Mouse (Mus musculus) stomach, embryonic 14.5 days (tissue): ENCODE measurements around the gene Klhl2. TPM values are rescaled to one million over a fixed set of nuclear protein-coding genes. Genes with fewer than 3 reads are reported as not detected.
A peak's percentile ranks its signal among the peaks of the same experiment; 100 is the strongest.

ENCODE experiments used
- ATAC-seq: fragments of 200-750 bp; cut with Nextera tagmentation; 2 replicates; pipeline ENCODE4 v1.8.0; 2017; ENCODE audit warnings: low read depth, moderate TSS enrichment; ENCODE audit not compliant: insufficient number of reproducible peaks, insufficient read depth, low FRiP score
- H3K27ac ChIP-seq: fragments of 300-500 bp; sonication (generic); 2 replicates; pipeline ENCODE4 v1.5.1; 2014; ENCODE audit warnings: mild to moderate bottlenecking, low read length, moderate library complexity, mixed read lengths
- H3K27me3 ChIP-seq: fragments of 300-500 bp; sonication (generic); 2 replicates; pipeline ENCODE4 v1.6.1; 2014; ENCODE audit warnings: low read length, control low read depth, mixed read lengths; ENCODE audit not compliant: control insufficient read depth, insufficient read depth
- H3K36me3 ChIP-seq: fragments of 300-500 bp; sonication (generic); 2 replicates; pipeline ENCODE4 v1.6.1; 2014; ENCODE audit warnings: mild to moderate bottlenecking, control low read depth, low read length, moderate library complexity, mixed read lengths; ENCODE audit not compliant: control insufficient read depth, insufficient read depth
- H3K4me1 ChIP-seq: fragments of 300-500 bp; sonication (generic); 2 replicates; pipeline ENCODE4 v1.6.1; 2014; ENCODE audit warnings: low read length, control low read depth, mixed read lengths; ENCODE audit not compliant: control insufficient read depth, insufficient read depth
- H3K4me2 ChIP-seq: fragments of 300-500 bp; sonication (generic); replicated peaks from 2 replicates; pipeline ENCODE4 v1.6.1; 2014; ENCODE audit warnings: low read depth, low read length, control low read depth
- H3K4me3 ChIP-seq: fragments of 300-500 bp; sonication (generic); 2 replicates; pipeline ENCODE4 v1.5.1; 2014; ENCODE audit warnings: low read depth, low read length, control low read depth
- H3K9ac ChIP-seq: fragments of 300-500 bp; sonication (generic); replicated peaks from 2 replicates; pipeline ENCODE4 v1.6.1; 2014; ENCODE audit warnings: low read depth, mild to moderate bottlenecking, control low read depth, low read length, moderate library complexity, mixed read lengths
- H3K9me3 ChIP-seq: fragments of 300-500 bp; sonication (generic); 2 replicates; pipeline ENCODE4 v1.6.1; 2016; ENCODE audit warnings: low read depth, low read length, control low read depth; ENCODE audit not compliant: control insufficient read depth
- WGBS: fragments of 180-500 bp; shearing (Covaris S2); extraction: QIAGEN DNeasy Blood & Tissue Kit; methylation state at CpG from one replicate; pipeline ENCODE4 v1.1.7; 2014; 5-methylcytosine and 5-hydroxymethylcytosine counted together
- polyA plus RNA-seq: library from polyadenylated mRNA; unstranded; fragments of >200 nt; fragmentation: Nextera tagmentation; extraction: Ambion mirVana; gene quantifications from 2 replicates; pipeline ENCODE4 v1.2.1, GENCODE M21; 2014

Klhl2 gene
- polyA plus RNA-seq, 1 experiment from 2014 or later: 8.1 TPM

- WGBS: 96% methylated on average over 6 of the region's 6 CpGs
Observed at GRCm38 (mm10) chr8:64774136-64774535, 75.7 kb downstream of the Klhl2 start.

DNA sequence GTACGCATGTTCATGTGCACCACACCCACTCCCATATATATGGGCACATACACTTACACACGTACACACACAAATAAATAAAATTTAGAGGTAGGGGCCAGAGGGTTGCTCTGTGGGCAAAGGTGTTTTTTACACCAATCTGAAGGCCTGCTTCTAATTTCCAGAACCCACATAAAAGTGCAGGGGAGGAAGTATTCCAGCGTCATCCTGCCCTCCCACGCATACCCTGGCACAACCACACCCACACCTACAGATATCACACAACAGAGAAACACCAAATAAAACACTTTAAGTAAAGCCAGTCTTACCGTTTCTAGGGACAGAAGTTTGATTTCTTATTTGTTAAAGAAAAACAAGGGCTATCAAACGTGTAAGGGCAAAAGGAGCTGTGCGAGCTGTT lies 79.0 kb downstream of the Klhl2 start:
- Histone ChIP-seq H3K4me1 (no peaks in the 10 kb centered on the region), H3K27me3 (no peaks in the 10 kb centered on the region), H3K9me3 (no peaks in the 10 kb centered on the region), H3K36me3 (no peaks in the 10 kb centered on the region), H3K9ac (no peak overlapping the region), H3K27ac (no peak overlapping the region), H3K4me2 (no peak overlapping the region), H3K4me3 (no peak overlapping the region)
- no peak for ATAC-seq
- 80% methylated on average over 7 of the region's 7 CpGs for WGBS

More at GRCm38 (mm10) chr8:64774136-64774535, 75.7 kb downstream of the Klhl2 start:
- no peak overlapping the region for H3K9ac ChIP-seq
- H3K27ac ChIP-seq: no peak overlapping the region
- ATAC-seq: no peak
- no peaks in the 10 kb centered on the region for H3K27me3 ChIP-seq
- H3K4me3 ChIP-seq: no peak overlapping the region
- no peaks in the 10 kb centered on the region for H3K36me3 ChIP-seq
- no peaks in the 10 kb centered on the region for H3K9me3 ChIP-seq
- H3K4me2 ChIP-seq: no peak overlapping the region
- H3K4me1 ChIP-seq: no peaks in the 10 kb centered on the region

GRCm38 (mm10) chr8:64769586-64769985 lies 80.2 kb downstream of the Klhl2 start:
- Histone ChIP-seq H3K4me1 (no peaks in the 10 kb centered on the region), H3K9ac (no peak overlapping the region), H3K27me3 (no peaks in the 10 kb centered on the region), H3K4me3 (no peak overlapping the region), H3K4me2 (no peak overlapping the region), H3K36me3 (no peaks in the 10 kb centered on the region), H3K27ac (no peak overlapping the region), H3K9me3 (no peaks in the 10 kb centered on the region)
- ATAC-seq: no peak
- WGBS: 84% methylated on average over 7 of the region's 7 CpGs

GRCm38 (mm10) chr8:64768645-64769044 lies 81.2 kb downstream of the Klhl2 start:
- no peaks in the 10 kb centered on the region for H3K4me1 ChIP-seq
- H3K27me3 ChIP-seq: no peaks in the 10 kb centered on the region
- no peak overlapping the region for H3K9ac ChIP-seq
- ATAC-seq: no peak
- no peak overlapping the region for H3K27ac ChIP-seq
- no peaks in the 10 kb centered on the region for H3K9me3 ChIP-seq
- H3K4me3 ChIP-seq: no peak overlapping the region
- no peak overlapping the region for H3K4me2 ChIP-seq
- 69% methylated on average over 9 of the region's 9 CpGs for WGBS
- no peaks in the 10 kb centered on the region for H3K36me3 ChIP-seq

- Histone ChIP-seq H3K4me3 (no peak overlapping the region), H3K9me3 (no peaks in the 10 kb centered on the region), H3K4me2 (no peak overlapping the region), H3K36me3 (no peaks in the 10 kb centered on the region), H3K27ac (no peak overlapping the region), H3K9ac (no peak overlapping the region), H3K27me3 (no peaks in the 10 kb centered on the region), H3K4me1 (no peaks in the 10 kb centered on the region)
- ATAC-seq: no peak
- WGBS: 93% methylated on average over 9 of the region's 9 CpGs
Observed at GRCm38 (mm10) chr8:64767047-64767446, 82.8 kb downstream of the Klhl2 start.

DNA sequence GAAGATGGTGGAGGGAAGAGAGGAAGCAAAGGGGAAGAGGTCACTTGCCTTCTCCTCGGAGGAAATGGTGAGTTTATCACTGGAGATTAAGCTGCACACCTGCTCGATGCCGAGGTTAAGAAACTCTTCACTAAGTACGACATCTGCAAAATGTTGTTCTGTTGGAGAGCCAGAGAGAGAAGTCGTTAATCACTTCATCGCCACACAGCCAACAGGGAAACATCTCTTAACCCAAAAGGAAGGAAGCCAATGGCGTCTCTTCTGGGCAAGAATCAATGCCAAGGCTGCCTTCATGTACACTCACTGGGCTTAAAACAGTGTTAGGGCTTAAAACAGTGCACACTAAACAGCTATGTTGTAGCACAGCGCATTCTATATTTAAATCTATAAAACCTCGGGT lies 85.7 kb downstream of the Klhl2 start:
- H3K9me3 ChIP-seq: no peaks in the 10 kb centered on the region
- no peaks in the 10 kb centered on the region for H3K27me3 ChIP-seq
- H3K27ac ChIP-seq: no peak overlapping the region
- no peak overlapping the region for H3K4me2 ChIP-seq
- no peak for ATAC-seq
- no peak overlapping the region for H3K4me3 ChIP-seq
- 54% methylated on average over 9 of the region's 9 CpGs for WGBS
- H3K4me1 ChIP-seq: no peaks in the 10 kb centered on the region
- H3K36me3 ChIP-seq: no peaks in the 10 kb centered on the region
- H3K9ac ChIP-seq: no peak overlapping the region

DNA sequence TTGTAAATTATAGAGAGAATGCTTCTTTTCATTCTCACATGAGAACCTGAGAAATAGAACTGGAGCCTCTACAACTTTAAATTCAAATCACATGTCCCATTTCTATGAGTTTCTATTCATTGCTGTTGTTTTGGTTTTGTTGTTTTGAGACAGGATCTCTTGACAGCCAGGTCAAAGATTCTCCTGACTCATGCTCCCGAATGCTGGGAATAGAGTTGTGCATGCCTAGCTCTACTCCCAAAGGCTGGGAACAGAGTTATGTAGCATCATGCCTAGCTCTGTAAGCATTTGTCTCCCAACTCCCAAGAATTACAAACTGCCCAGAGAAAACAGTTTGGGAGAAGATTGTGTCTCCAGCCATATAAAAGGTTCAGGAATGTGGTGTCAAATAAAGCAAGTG lies 87.1 kb downstream of the Klhl2 start:
- no peaks in the 10 kb centered on the region for H3K36me3 ChIP-seq
- H3K9ac ChIP-seq: no peak overlapping the region
- 91% methylated on average over 1 of the region's 1 CpGs for WGBS
- no peak overlapping the region for H3K4me2 ChIP-seq
- ATAC-seq: no peak
- no peaks in the 10 kb centered on the region for H3K4me1 ChIP-seq
- no peak overlapping the region for H3K4me3 ChIP-seq
- no peak overlapping the region for H3K27ac ChIP-seq
- no peaks in the 10 kb centered on the region for H3K27me3 ChIP-seq
- H3K9me3 ChIP-seq: no peaks in the 10 kb centered on the region

- H3K36me3 ChIP-seq: no peaks in the 10 kb centered on the region
- H3K27me3 ChIP-seq: no peaks in the 10 kb centered on the region
- no peaks in the 10 kb centered on the region for H3K9me3 ChIP-seq
- no peak overlapping the region for H3K9ac ChIP-seq
- H3K4me1 ChIP-seq: no peaks in the 10 kb centered on the region
- no peak overlapping the region for H3K27ac ChIP-seq
- peak; percentile 56; the same call in 1 of the 2 replicates for ATAC-seq
- WGBS: 79% methylated on average over 8 of the region's 8 CpGs
- no peak overlapping the region for H3K4me2 ChIP-seq
- no peak overlapping the region for H3K4me3 ChIP-seq
Observed at GRCm38 (mm10) chr8:64761430-64761829, 88.4 kb downstream of the Klhl2 start.

DNA sequence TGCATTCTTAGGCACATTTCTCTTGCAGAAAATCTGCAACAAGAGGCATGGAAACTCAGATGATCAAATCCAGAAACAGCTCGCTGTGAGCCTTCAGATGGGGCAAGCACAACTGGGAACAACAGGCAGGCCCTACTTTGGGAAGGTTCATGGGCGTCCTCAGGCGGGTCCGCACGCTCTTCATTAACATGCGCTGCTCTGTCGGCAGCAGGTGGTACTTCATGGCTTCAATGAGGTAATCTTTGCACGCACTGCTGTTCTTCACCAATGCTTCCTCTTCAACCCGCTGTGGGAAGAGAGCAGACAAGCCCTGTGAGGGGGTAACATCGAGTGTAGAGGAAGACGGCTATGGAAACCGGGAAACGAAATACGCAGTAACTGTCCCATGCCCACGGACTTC lies 91.9 kb downstream of the Klhl2 start:
- 96% methylated on average over 15 of the region's 15 CpGs for WGBS
- Histone ChIP-seq H3K4me3 (no peak overlapping the region), H3K27ac (no peak overlapping the region), H3K27me3 (no peaks in the 10 kb centered on the region), H3K9me3 (no peaks in the 10 kb centered on the region), H3K4me2 (no peak overlapping the region), H3K9ac (no peak overlapping the region), H3K4me1 (no peaks in the 10 kb centered on the region), H3K36me3 (peaks cover 2% of the 10 kb centered on the region; the same call in 1 of the 2 replicates)
- no peak for ATAC-seq
